Mouse (Mus musculus) embryonic fibroblast, embryonic 13.5 days (primary cell): ENCODE data around the gene Hoxa2.

Experiments used
- CTCF ChIP-seq: IDR thresholded peaks from 2 replicates; pipeline ENCODE4 v1.5.1; 2011; ENCODE audit warnings: mild to moderate bottlenecking, control low read depth, low read length, moderate library complexity, borderline replicate concordance; ENCODE audit not compliant: insufficient read depth
- POLR2A ChIP-seq: IDR thresholded peaks from 2 replicates; pipeline ENCODE4 v1.6.1; 2011; ENCODE audit warnings: low read depth, mild to moderate bottlenecking, control low read depth, low read length, moderate library complexity

DNA sequence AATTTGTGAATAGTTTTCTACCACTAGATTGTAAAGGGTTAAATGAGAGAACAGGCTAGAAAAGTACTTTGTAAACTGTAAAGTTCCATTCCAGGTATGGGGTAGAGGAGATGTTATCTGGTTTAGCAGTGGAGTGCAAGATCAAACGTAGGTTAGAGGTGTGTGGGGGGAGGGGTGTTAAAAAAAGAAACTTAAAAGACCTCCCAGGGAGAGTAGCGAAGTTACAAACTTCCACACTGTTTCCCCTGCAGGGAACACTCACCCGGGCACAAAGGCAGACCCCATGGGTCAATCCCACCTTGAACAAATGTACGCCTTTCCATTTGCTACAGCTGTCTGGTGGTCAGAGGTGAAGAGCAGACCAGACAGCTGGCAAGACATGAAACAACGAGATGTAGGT is 48.7 kb downstream of the Hoxa2 start:
- TF ChIP-seq POLR2A (no peak), CTCF (no peak)
